Mouse (Mus musculus) mouse trophoblast stem cell (cell line): ENCODE results near the gene Srrm2.

ENCODE experiments used
- in situ Hi-C, 2 experiments: fragments of 300-500 bp; cut with MseI, MboI; formaldehyde crosslinking; loops; 2 replicates in 1 of 2; 3 replicates in 1 of 2; pipeline ENCODE4 v1.15.1; 2025

The Srrm2 gene

GRCm38 (mm10) chr17:23854229-23854765 is 64.0 kb downstream of the Srrm2 start:
- in situ Hi-C loops = no loop called here

GRCm38 (mm10) chr17:23857193-23857592 is 66.9 kb downstream of the Srrm2 start:
- in situ Hi-C loops = loop anchor here in 1 of 2 experiments (5.0 kb wide), 1 partner anchor 105 kb away; no protein-coding TSS in a partner anchor

- in situ Hi-C loops = loop anchor here in 1 of 2 experiments (5.0 kb wide), 1 partner anchor 104 kb away; no protein-coding TSS in a partner anchor
Observed at GRCm38 (mm10) chr17:23857913-23858312, 67.6 kb downstream of the Srrm2 start.

- in situ Hi-C loops = no loop called here
Observed at GRCm38 (mm10) chr17:23862926-23863325, 72.6 kb downstream of the Srrm2 start.

GRCm38 (mm10) chr17:23867756-23868155 is 77.4 kb downstream of the Srrm2 start, which contains the start of gene Prss21:
Gene Prss21 (plus strand): TSS chr17:23868056.
- in situ Hi-C loops = loop anchor here in 1 of 2 experiments (5.0 kb wide), 1 partner anchor 95 kb away; no protein-coding TSS in a partner anchor

GRCm38 (mm10) chr17:23868513-23868912 is 78.2 kb downstream of the Srrm2 start:
- in situ Hi-C loops = loop anchor here in 1 of 2 experiments (5.0 kb wide), 1 partner anchor 94 kb away; no protein-coding TSS in a partner anchor
